Mouse (Mus musculus): ENCODE measurements around the gene Pde9a.
A peak's percentile ranks its signal among the peaks of the same experiment; 100 is the strongest.
"Not testable (repeated sequence)": the region's sequence is repeated elsewhere in the genome, so short reads cannot be mapped to it uniquely, and the experiment has no call there.

The Pde9a gene

DNA sequence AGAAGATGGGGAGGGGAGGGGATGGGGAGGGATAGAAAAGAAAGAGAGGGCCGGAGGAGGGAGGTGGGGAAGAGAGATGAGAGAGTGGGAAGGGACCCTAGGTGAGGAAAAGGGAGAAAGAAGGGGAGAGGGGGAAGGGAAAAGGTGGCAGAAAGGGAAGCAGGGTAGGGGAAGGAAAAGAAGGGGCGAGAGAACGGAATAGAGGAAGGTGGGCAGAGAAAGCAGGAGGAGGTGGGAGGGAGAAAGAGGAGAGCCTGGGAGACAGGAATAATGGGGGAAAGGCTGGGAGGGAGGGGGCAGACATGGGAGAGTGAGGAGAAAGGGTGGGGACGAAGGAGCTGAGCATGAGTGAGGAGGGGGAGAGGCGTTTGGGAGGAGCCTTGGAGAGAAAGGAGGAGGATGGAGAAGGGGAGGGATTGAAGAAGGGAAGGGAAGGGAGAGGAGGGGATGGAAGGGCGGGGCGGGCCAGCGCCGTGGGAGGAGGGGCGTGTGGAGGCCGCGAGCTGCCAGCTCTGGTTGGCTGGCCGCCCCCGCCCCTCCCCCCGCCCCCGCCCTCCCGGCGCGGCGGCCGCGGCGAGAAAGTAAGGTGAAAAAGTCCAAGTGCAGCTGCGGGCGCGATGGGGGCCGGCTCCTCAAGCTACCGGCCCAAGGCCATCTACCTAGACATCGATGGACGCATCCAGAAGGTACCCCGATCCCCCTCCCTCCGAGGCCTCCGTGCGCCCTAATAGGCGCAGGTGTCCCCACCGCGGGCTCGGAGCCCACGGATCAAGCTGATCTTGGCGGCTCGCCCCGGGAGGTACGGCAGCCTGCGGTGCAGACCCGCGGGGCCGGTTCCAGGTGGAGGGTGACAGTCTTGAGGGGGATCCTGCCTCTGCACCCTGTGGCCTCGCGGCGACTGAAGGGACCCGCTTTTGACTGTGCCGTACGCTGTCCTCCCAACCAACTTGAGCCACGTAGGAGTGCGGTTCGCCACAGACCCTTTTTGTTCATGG is at the start of gene Pde9a:
TSS of gene Pde9a (plus strand) at position 540 of the 995 bp plus-strand sequence.
- no peak for DNase-seq (ENCODE audit: low read depth)

DNA sequence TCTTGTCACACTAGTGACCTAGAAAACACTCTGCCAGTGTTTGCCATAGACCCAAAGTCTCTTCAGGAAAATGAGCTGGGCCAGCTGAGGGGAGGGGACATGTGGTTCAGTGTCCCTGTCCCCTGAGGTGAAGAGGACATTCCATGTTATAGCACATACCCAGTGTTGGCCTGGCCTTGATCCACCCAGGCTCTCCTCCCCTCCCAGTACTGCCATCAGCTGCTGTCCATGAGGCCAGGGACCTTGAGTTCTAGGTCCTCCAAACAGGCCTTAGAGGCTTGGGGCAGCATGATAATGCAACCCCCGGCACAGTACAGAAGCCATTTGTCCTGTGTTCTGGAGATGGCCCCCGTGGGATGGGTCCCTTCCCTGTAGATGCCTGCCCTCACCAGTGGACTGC is 46.2 kb upstream of the Pde9a start:
- DNase-seq (ENCODE audit: low read depth) = no peak

GRCm38 (mm10) chr17:31342191-31342590 is 43.8 kb upstream of the Pde9a start:
- no peak for DNase-seq (ENCODE audit: low read depth)

GRCm38 (mm10) chr17:31344172-31344801 is 41.7 kb upstream of the Pde9a start:
- DNase-seq (ENCODE audit: low read depth) = peak; percentile 79

GRCm38 (mm10) chr17:31344816-31345215 is 41.2 kb upstream of the Pde9a start:
- no peak for DNase-seq (ENCODE audit: low read depth)

DNA sequence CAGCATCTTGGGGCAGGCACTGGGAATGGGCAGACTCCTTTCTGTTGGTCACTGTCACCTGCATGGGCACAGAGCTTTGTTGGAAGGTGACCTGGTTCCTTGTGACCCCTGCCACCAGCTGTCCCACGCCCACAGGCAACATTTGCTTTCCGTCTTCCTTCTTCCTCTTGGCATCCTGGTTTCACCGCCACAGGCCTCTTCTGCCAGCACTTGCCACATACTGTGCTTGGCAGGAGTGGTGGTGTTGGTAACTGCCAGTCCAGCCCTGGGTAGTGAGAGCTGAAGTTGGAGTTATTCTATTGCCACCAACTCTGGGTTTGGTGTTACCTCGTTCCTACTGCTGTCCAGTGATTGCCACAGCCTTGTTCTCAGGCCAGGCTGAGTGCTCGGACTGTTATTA is 37.9 kb upstream of the Pde9a start:
- DNase-seq (ENCODE audit: low read depth) = no peak

DNA sequence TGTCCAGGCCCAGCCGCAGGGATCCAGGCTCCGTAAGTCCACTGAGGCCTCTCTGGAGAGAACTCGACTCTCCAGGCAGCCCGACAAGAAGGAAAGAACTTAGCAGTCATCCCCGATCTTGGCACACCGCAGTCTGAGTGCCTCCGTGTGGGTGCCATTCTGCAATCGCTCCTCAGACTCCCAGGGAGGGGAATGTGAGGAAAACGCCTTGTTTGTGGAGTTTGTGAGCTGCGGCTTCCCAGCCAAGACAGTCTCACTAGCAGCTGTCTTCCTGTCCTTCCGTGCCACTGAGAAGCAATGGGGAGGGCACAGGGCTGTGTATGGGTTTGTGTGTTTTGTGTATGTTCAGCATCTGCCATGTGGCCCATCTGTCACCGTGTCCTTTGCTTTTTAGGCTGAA is 36.6 kb upstream of the Pde9a start:
- DNase-seq (ENCODE audit: low read depth) = no peak

- no peak for DNase-seq (ENCODE audit: low read depth)
Measured at GRCm38 (mm10) chr17:31351984-31352383, 34.0 kb upstream of the Pde9a start.

DNA sequence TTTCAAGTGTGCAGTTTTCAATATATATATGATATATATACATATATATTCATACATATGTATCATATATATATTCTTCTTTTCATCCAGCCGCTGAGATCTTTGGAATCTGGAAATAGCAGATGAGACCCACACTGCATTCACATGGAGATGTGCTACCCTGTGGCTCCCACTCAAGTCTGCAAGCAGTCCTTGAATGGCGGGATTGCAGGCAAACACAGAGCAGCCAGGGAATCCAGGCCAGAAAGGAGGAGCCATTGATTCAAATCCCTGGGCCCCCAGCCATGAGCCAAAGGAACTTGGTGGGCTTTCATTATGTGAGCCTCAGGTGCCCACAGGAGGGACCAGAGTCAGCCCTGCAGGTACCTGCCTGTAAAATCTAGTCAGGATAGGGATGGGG is 32.8 kb upstream of the Pde9a start:
- no peak for DNase-seq (ENCODE audit: low read depth)

- not testable (repeated sequence) for DNase-seq (ENCODE audit: low read depth)
Measured at GRCm38 (mm10) chr17:31354684-31355083, 31.3 kb upstream of the Pde9a start.

DNA sequence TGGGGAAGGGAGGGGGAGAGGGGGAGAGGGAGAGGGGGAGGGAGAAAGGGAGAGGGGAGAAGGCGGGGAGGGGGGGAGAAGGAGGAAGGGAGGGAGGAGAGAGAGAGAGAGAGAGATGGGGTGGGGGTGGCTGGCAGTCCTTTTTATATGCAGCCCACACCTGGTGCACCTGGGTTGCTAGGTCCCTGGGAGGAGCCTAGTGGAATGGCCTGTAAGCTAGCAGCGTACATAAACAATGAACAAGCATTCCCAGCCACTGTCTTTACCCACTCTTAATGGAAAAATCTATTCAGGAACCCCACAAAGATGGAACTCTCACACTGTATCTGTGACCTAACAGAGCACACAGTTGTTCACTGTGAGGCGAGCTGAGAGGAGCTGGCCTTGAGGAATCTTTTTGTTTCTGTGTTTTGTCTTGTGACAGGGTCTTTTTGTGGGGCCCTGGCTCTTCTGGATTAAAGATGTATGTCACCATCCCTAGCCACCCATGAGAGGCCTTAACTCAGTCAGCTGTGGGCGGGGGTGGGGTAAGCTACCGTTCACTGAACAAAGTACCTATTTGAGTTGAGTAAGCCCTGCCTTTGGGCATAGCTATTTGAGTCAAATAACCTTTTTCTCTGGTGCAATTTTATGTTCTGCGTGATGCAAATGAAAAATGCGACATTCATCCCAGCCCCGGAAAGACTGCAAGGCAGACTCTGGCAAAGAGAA is 30.1 kb upstream of the Pde9a start:
- DNase-seq (ENCODE audit: low read depth) = no peak

DNA sequence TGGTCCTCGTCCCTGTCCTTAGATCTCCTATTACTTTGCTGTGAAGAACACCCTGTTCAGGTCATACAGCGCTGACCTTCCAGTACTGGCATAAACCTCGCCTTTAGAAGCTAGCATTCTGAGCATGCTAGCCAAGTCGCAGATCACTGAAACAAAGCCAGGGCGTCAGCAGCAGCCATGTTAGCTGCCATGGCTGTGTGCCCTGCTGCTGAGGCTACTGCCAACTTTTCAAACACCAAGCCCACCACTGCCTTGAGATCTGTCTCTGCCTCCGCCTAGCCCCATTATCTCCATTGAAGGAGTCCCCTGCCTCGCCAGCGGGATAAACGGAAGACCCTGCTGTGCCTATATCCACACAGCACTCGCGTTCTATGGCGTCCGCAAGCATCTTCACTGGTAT is 25.4 kb upstream of the Pde9a start:
- DNase-seq (ENCODE audit: low read depth) = no peak

DNA sequence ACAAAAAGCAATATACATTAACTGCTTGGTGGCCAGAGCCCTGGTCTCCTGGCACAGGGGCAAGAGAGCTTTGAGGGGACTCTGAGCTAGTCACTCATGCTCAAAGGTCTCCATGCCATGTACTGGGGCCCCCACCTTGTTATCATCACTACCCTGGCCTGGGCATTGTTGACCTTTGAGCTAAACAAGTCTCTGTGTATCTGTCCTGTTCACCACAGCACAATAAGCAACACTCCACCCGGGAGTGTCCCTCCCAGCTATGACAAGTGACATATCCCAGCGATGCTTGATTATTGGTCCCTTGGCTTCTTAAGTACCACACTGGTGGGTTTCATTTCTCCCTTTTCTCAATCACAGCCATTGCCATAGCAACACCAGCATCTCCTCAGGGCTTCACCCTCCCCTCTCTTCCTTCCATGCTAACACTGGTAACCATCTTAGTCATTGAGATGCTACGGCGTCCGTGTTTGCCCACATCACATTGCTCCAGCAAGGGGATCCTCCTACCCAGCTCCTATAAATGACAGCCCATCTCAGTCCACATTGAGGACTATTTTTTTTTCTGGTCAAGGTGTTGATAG is 20.3 kb upstream of the Pde9a start:
- DNase-seq (ENCODE audit: low read depth) = no peak

- no peak for DNase-seq (ENCODE audit: low read depth)
Measured at GRCm38 (mm10) chr17:31370221-31370620, 15.8 kb upstream of the Pde9a start.

DNA sequence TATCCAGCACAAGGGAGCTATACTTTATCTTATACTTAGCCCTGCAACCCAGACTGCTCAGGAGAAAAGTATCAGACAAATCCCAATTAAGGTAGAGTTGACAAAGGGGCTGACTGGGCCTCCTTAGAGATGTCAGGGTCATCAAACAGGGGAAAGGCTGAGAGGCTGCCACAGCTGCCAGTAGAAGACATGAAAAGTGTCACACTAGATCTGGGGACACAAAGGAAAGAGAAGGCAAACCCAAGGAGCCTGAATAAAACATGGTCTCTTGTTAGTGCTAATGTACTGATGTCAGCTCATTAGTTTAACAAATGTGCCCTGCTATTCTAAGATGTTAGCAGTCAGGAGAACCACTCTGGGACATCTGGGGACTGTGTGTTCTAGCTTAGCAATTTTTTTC is 15.1 kb upstream of the Pde9a start:
- no peak for DNase-seq (ENCODE audit: low read depth)

- peak; percentile 55 for DNase-seq (ENCODE audit: low read depth)
Measured at GRCm38 (mm10) chr17:31377961-31378360, 8.0 kb upstream of the Pde9a start.

- DNase-seq (ENCODE audit: low read depth) = no peak
Measured at GRCm38 (mm10) chr17:31378361-31378761, 7.6 kb upstream of the Pde9a start.

DNA sequence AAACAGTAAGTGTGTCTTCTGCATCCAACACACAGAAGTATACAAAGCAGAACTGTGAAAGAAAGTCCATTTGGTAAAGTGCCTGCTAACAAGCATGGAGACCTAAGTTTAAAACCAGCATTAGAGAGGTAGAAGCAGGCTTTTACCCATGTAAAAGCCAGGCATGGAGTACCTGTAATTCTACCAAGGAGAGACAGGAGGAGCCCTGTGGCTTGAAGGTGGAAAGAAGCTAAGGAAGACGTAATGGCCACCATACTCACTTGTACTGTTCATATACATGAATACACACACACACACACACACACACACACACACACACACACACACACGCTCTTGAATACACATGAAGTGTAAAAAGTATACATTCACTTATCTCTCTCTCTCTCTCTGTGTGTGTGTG is 6.9 kb upstream of the Pde9a start:
- no peak for DNase-seq (ENCODE audit: low read depth)

DNA sequence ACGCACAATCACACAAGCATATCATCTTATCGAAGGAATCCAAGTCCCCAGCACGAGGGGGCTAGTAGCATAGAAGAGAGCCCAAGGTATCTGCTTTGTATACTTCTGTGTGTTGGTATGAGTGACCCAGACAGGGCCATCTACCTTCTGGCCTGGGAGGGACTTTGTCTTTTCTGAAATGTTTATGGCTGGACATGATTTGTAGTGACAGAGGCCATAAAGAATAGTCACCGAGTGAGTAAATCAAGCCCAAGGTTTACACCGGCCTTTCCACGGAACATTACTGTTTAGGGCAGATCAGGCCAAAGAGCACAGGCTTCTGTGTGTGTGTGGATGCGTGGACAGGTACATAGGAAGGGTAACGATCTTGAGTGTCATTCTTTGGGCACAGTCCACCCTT is 6.1 kb upstream of the Pde9a start:
- no peak for DNase-seq (ENCODE audit: low read depth)

- DNase-seq (ENCODE audit: low read depth) = no peak
Measured at GRCm38 (mm10) chr17:31383320-31383719, 2.7 kb upstream of the Pde9a start.

DNA sequence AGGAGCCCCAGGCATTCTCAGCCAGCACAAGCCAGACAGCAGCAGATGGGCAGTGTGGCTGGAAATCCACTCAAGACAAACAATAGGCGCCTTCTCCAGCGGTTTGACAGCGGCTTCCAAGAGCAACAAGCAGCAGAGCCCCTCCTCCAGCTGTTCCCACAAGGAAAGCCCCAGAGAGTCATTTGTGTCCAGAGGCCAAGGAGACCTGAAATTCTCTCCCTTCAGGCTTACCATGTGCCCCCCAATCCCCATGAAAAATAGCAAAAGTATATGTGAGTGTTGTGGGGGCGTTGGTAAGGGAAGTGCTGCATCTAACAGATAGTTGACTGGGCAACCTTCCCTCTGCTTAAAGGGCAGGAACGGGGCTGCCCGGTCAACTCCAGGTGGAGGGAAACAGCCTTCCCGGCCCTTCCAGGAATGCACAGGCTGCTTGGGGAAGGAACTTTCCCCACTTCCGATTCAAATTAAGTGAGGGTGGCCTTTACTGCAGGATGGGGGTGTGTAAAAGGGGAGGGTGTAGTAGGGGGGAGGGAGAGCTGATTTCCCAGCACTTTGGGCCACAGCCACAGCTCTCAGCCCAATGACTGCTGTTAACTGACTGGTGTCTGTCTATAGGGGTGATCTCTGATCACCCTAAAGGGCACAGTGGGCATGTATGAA is 912 bp upstream of the Pde9a start:
- no peak for DNase-seq (ENCODE audit: low read depth)

GRCm38 (mm10) chr17:31386766-31387275 is 811 bp downstream of the Pde9a start:
- DNase-seq (ENCODE audit: low read depth) = no peak
